Mouse (Mus musculus) MEL (cell line): ENCODE results near the gene Slc25a12. TPM values are rescaled to one million over a fixed set of nuclear protein-coding genes. Genes with fewer than 3 reads are reported as not detected.

ENCODE experiments used
- DNase-seq: peaks from one replicate; pipeline ENCODE4 v3.0.0; 2011; ENCODE audit warnings: low read depth, low spot score
- H3K27ac ChIP-seq: 2 replicates; pipeline ENCODE4 v1.5.1; 2012; ENCODE audit warnings: low read depth, mild to moderate bottlenecking, control low read depth, low read length, moderate library complexity; ENCODE audit not compliant: control insufficient read depth
- H3K27me3 ChIP-seq, 2 experiments: fragments of 150-350 bp in 1 of 2; sonication (generic) in 1 of 2; 2 replicates each; pipeline ENCODE4 v1.6.1; 2012; ENCODE audit warnings: low read length in 2 of 2, mild to moderate bottlenecking in 2 of 2, improper control_type of control experiment in 1 of 2, moderate library complexity in 1 of 2; ENCODE audit not compliant: insufficient read depth in 2 of 2, control insufficient read depth in 1 of 2
- H3K36me3 ChIP-seq, 2 experiments: 2 replicates each; pipeline ENCODE4 v1.6.1; 2012 to 2014; ENCODE audit warnings: low read length in 2 of 2, improper control_type of control experiment in 1 of 2, inconsistent platforms in 1 of 2, mild to moderate bottlenecking in 1 of 2; ENCODE audit not compliant: insufficient read depth in 2 of 2, control insufficient read depth in 1 of 2
- H3K4me1 ChIP-seq, 2 experiments: fragments of 150-350 bp in 1 of 2; sonication (generic) in 1 of 2; 2 replicates each; pipeline ENCODE4 v1.6.1; 2012; ENCODE audit warnings: low read length in 2 of 2, improper control_type of control experiment in 1 of 2, mild to moderate bottlenecking in 1 of 2; ENCODE audit not compliant: insufficient read depth in 2 of 2, control insufficient read depth in 1 of 2
- H3K4me3 ChIP-seq, 2 experiments: fragments of 150-350 bp in 1 of 2; sonication (generic) in 1 of 2; 2 replicates each; pipeline ENCODE4 v1.5.1; 2012; ENCODE audit warnings: low read depth in 2 of 2, low read length in 2 of 2, mild to moderate bottlenecking in 2 of 2, moderate library complexity in 2 of 2, control low read depth in 1 of 2, improper control_type of control experiment in 1 of 2; ENCODE audit not compliant: control insufficient read depth in 1 of 2, insufficient read depth in 1 of 2
- H3K79me2 ChIP-seq: 2 replicates; pipeline ENCODE4 v1.6.1; 2012; ENCODE audit warnings: mild to moderate bottlenecking, low read length, moderate library complexity; ENCODE audit not compliant: control insufficient read depth, poor library complexity, insufficient read depth
- H3K9ac ChIP-seq: 2 replicates; pipeline ENCODE4 v1.6.1; 2012; ENCODE audit warnings: low read depth, mild to moderate bottlenecking, control low read depth, low read length, moderate library complexity; ENCODE audit not compliant: control insufficient read depth, poor library complexity, severe bottlenecking
- H3K9me3 ChIP-seq: fragments of 150-350 bp; sonication (generic); replicated peaks from 2 replicates; pipeline ENCODE4 v1.6.1; 2012; ENCODE audit warnings: mild to moderate bottlenecking, low read length, improper control_type of control experiment, moderate library complexity; ENCODE audit not compliant: insufficient read depth
- BHLHE40 ChIP-seq: IDR thresholded peaks from 2 replicates; pipeline ENCODE4 v1.6.1; 2012; ENCODE audit warnings: low read depth, mild to moderate bottlenecking, inconsistent platforms, low read length, improper control_type of control experiment, borderline replicate concordance
- CHD1 ChIP-seq: IDR thresholded peaks from 2 replicates; pipeline ENCODE4 v1.6.1; 2012; ENCODE audit warnings: low read depth, mild to moderate bottlenecking, inconsistent platforms, low read length, improper control_type of control experiment
- CHD2 ChIP-seq: IDR thresholded peaks from 2 replicates; pipeline ENCODE4 v1.6.1; 2011; ENCODE audit warnings: low read length, improper control_type of control experiment
- E2F4 ChIP-seq: IDR thresholded peaks from 2 replicates; pipeline ENCODE4 v1.6.1; 2011; ENCODE audit warnings: low read depth, low read length, improper control_type of control experiment, borderline replicate concordance
- EP300 ChIP-seq, 2 experiments: IDR thresholded peaks; 2 replicates each; pipeline ENCODE4 v1.6.1; 2011; ENCODE audit warnings: improper control_type of control experiment in 2 of 2, low read length in 2 of 2, low read depth in 1 of 2, mild to moderate bottlenecking in 1 of 2
- ETS1 ChIP-seq: IDR thresholded peaks from 2 replicates; pipeline ENCODE4 v1.6.1; 2012; ENCODE audit warnings: low read depth, mild to moderate bottlenecking, inconsistent platforms, low read length, improper control_type of control experiment, moderate library complexity
- GABPA ChIP-seq: IDR thresholded peaks from 2 replicates; pipeline ENCODE4 v1.6.1; 2012; ENCODE audit warnings: low read depth, mild to moderate bottlenecking, inconsistent platforms, low read length, improper control_type of control experiment, moderate library complexity
- GATA1 ChIP-seq: IDR thresholded peaks from 2 replicates; pipeline ENCODE4 v1.6.1; 2011; ENCODE audit warnings: low read depth, low read length, improper control_type of control experiment
- HCFC1 ChIP-seq: IDR thresholded peaks from 2 replicates; pipeline ENCODE4 v1.6.1; 2012; ENCODE audit warnings: low read depth, mild to moderate bottlenecking, inconsistent platforms, low read length, improper control_type of control experiment, moderate library complexity
- KAT2A ChIP-seq: conservative IDR thresholded peaks from 2 replicates; pipeline ENCODE4 v1.6.1; 2012; ENCODE audit warnings: low read depth, low read length, improper control_type of control experiment, inconsistent platforms
- MYB ChIP-seq: IDR thresholded peaks from 2 replicates; pipeline ENCODE4 v1.6.1; 2011; ENCODE audit warnings: mild to moderate bottlenecking, low read depth, low read length, improper control_type of control experiment
- MYC ChIP-seq: IDR thresholded peaks from 2 replicates; pipeline ENCODE4 v1.6.1; 2011; ENCODE audit warnings: low read depth, mild to moderate bottlenecking, low read length, improper control_type of control experiment, moderate library complexity
- NELFE ChIP-seq: IDR thresholded peaks from 2 replicates; pipeline ENCODE4 v1.6.1; 2011; ENCODE audit warnings: low read depth, low read length, improper control_type of control experiment
- NRF1 ChIP-seq: IDR thresholded peaks from 2 replicates; pipeline ENCODE4 v1.6.1; 2014; ENCODE audit warnings: low read depth, mild to moderate bottlenecking, inconsistent platforms, low read length, improper control_type of control experiment, moderate library complexity; ENCODE audit not compliant: poor library complexity, insufficient read depth, severe bottlenecking
- POLR2A ChIP-seq, 2 experiments: IDR thresholded peaks; 2 replicates each; pipeline ENCODE4 v1.6.1; 2011 to 2012; ENCODE audit warnings: low read length in 2 of 2, mild to moderate bottlenecking in 2 of 2, control low read depth in 1 of 2, improper control_type of control experiment in 1 of 2, low read depth in 1 of 2, moderate library complexity in 1 of 2; ENCODE audit not compliant: control insufficient read depth in 1 of 2, insufficient read depth in 1 of 2, poor library complexity in 1 of 2
- POLR2AphosphoS2 ChIP-seq: IDR thresholded peaks from 2 replicates; pipeline ENCODE4 v1.6.1; 2011; ENCODE audit warnings: low read length, improper control_type of control experiment
- POLR2AphosphoS5 ChIP-seq: IDR thresholded peaks from 2 replicates; pipeline ENCODE4 v1.6.1; 2012; ENCODE audit warnings: low read depth, borderline replicate concordance, mild to moderate bottlenecking, inconsistent platforms, low read length, moderate library complexity, mixed read lengths
- RAD21 ChIP-seq: IDR thresholded peaks from 2 replicates; pipeline ENCODE4 v1.6.1; 2011; ENCODE audit warnings: mild to moderate bottlenecking, low read depth, low read length, improper control_type of control experiment
- RCOR1 ChIP-seq: IDR thresholded peaks from 2 replicates; pipeline ENCODE4 v1.6.1; 2012; ENCODE audit warnings: low read depth, mild to moderate bottlenecking, inconsistent platforms, low read length, improper control_type of control experiment
- SMC3 ChIP-seq: IDR thresholded peaks from 2 replicates; pipeline ENCODE4 v1.6.1; 2011; ENCODE audit warnings: low read depth, low read length, improper control_type of control experiment
- TAL1 ChIP-seq: IDR thresholded peaks from 2 replicates; pipeline ENCODE4 v1.6.1; 2012; ENCODE audit warnings: mild to moderate bottlenecking, inconsistent platforms, low read length, moderate library complexity, mixed read lengths
- TBP ChIP-seq: IDR thresholded peaks from 2 replicates; pipeline ENCODE4 v1.8.0; 2011; ENCODE audit warnings: low read depth, low read length, improper control_type of control experiment
- USF1 ChIP-seq: IDR thresholded peaks from 2 replicates; pipeline ENCODE4 v1.6.1; 2014; ENCODE audit warnings: low read depth, mild to moderate bottlenecking, inconsistent platforms, low read length, improper control_type of control experiment, moderate library complexity
- ZMIZ1 ChIP-seq: IDR thresholded peaks from 2 replicates; pipeline ENCODE4 v1.6.1; 2012; ENCODE audit warnings: low read depth, mild to moderate bottlenecking, inconsistent platforms, low read length, improper control_type of control experiment, moderate library complexity
- ZNF384 ChIP-seq: IDR thresholded peaks from 2 replicates; pipeline ENCODE4 v1.6.1; 2012; ENCODE audit warnings: low read depth, mild to moderate bottlenecking, inconsistent platforms, low read length, improper control_type of control experiment
- polyA plus RNA-seq, 2 experiments: library from polyadenylated mRNA; stranded (reverse) in 1 of 2; unstranded in 1 of 2; fragments of >175 nt in 1 of 2; fragments of >200 nt in 1 of 2; gene quantifications; 2 replicates each; pipeline versions ENCODE4 v1.2.1 to v1.2.4; 2012; ENCODE audit warnings: low replicate concordance in 2 of 2, low read depth in 1 of 2; ENCODE audit not compliant: insufficient read length in 2 of 2, insufficient read depth in 1 of 2, missing spikeins in 1 of 2
- total RNA-seq: library from RNA; depleted of rRNA; stranded (reverse); fragments of 300-350 nt; gene quantifications from 2 replicates; pipeline ENCODE4 v1.2.3, GENCODE M21; 2012

Slc25a12 gene
- total and polyA plus RNA-seq, 3 experiments, result 63.2 to 98.6 TPM; not detected in 1

DNA sequence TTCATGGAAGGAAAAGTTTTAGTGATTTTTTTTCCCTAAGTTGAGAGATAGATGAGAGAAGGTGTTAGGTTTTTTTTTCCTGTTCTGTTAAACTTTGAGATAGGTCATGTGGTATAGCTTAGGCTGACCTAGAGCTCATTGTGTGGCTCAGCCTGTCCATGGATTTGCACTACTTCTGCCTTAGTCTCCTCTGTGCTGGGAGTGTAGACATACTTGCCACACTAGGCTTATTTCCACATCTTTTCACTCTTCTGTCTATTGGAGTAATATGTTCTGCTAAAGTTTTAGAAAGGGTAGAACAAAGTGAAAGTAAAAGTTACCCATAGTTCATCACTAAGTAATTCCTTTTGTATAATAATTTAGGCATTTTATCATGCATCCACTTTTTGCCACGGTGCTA is 38.1 kb upstream of the Slc25a12 start:
- peaks cover 5% of the 10 kb centered on the region for H3K79me2 ChIP-seq
- H3K27me3 ChIP-seq, result no peaks in the 10 kb centered on the region
- H3K9ac ChIP-seq, result peak overlapping the region; percentile 3; the same call in 1 of the 2 replicates
- H3K4me3 ChIP-seq, result peak overlapping the region in 1 of 2 experiments; percentile 38; a peak in 1 of 4 replicates
- no peak for DNase-seq
- no peaks in the 10 kb centered on the region for H3K9me3 ChIP-seq
- peaks cover 2 to 5% of the 10 kb centered on the region in 2 experiments; a peak in 2 of 4 replicates for H3K4me1 ChIP-seq
- H3K36me3 ChIP-seq, result peaks cover 24 to 27% of the 10 kb centered on the region in 2 experiments
- TF ChIP-seq ZNF384, result 0 out of 2 replicates have a peak, but pooled peaks have one; percentile 13
- TF ChIP-seq POLR2AphosphoS5, result no peak
- peak; percentile 30; the same call in 1 of the 2 replicates for TF ChIP-seq USF1
- TF ChIP-seq NRF1, result no peak
- no peak for TF ChIP-seq TAL1
- H3K27ac ChIP-seq, result no peak overlapping the region

- H3K27me3 ChIP-seq, result no peaks in the 10 kb centered on the region
- peak overlapping the region; percentile 78 for H3K27ac ChIP-seq
- DNase-seq, result peak; percentile 74
Observed at GRCm38 (mm10) chr2:71389864-71390263, 22.3 kb upstream of the Slc25a12 start.

DNA sequence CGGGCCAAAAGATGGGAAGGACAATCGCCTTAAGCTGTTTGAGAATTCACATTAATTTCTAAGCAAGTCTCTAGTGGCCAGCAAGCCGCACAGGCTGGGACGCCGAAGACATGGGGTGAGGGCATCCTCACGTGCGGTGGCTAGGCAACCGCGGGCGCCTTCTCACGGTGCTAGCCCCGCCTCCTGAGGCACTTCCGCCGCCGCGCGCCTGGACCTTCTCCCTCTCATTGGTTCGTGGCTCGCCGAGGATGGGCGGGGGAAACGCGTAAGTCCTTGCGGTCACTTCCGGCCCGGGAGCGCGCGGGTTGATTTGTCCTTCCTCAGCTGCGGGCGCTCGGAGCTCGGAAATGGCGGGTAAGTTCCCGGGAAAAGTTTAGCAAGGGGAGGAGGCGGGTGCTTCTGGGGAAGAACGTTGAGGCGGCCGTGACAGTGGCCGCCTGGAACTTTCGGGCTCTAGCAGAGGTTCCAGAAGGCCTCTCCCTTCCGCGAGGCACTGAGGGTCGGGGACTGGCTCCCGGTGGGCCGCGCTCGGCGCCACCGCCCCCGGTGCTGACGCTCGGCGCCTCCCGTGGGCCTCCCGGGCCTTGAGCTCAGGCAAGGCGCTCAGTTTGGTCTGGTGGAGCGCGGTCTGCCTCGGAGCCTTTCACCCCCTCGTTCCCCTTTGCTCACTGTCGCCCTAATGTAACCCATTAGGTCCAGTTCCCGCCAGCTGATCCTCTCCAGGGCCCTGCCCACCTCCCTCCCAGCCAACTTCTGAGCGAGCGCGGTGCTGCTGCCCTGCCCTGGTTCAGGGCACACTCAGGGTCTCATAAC is 21.6 kb upstream of the Slc25a12 start, which contains the start of gene Hat1:
Hat1 (plus strand) TSS at position 8 of the 813 bp plus-strand sequence.
- H3K27ac ChIP-seq, result peak within 1 kb of the TSS; percentile 78
- no peaks in the 10 kb centered on the region for H3K9me3 ChIP-seq
- H3K79me2 ChIP-seq, result peaks cover 24% of the 10 kb centered on the region
- no peaks in the 10 kb centered on the region for H3K27me3 ChIP-seq
- peak within 1 kb of the TSS; percentile 94 for H3K9ac ChIP-seq
- peaks cover 3 to 5% of the 10 kb centered on the region in 2 experiments for H3K4me1 ChIP-seq
- DNase-seq, result peak; percentile 99
- H3K36me3 ChIP-seq, result peaks cover 14 to 24% of the 10 kb centered on the region in 2 experiments
- H3K4me3 ChIP-seq, result peak within 1 kb of the TSS; percentile 84 to 93
- TF ChIP-seq POLR2AphosphoS2 (no peak), POLR2AphosphoS5 (no peak), BHLHE40 (peak; percentile 99), NRF1 (peak; percentile 29; the same call in 1 of the 2 replicates), RAD21 (no peak), MYB (no peak), GATA1 (no peak), CHD2 (no peak), ZNF384 (no peak), SMC3 (no peak), RCOR1 (no peak), KAT2A (peak; percentile 44), GABPA (no peak), ZMIZ1 (0 out of 2 replicates have a peak, but pooled peaks have one; percentile 17), HCFC1 (peak; percentile 84), CHD1 (no peak), EP300 (IDR thresholded peaks at IDR 0.05; ENCODE audit: low read depth in 1 of 2, low read length in 2 of 2) (no peak), TAL1 (no peak), TBP (peak; percentile 45), POLR2A (IDR thresholded peaks at IDR 0.05; ENCODE audit: control insufficient read depth in 1 of 2, insufficient read depth in 1 of 2, low read depth in 1 of 2, low read length in 2 of 2, poor library complexity in 1 of 2) (peak in 1 of 2 experiments; percentile 79; a peak in 3 of 4 replicates)

More at GRCm38 (mm10) chr2:71389864-71390263, 22.3 kb upstream of the Slc25a12 start:
- H3K9me3 ChIP-seq, result no peaks in the 10 kb centered on the region
- H3K9ac ChIP-seq, result peak overlapping the region; percentile 94
- peak overlapping the region; percentile 84 to 93 for H3K4me3 ChIP-seq
- H3K4me1 ChIP-seq, result peaks cover 3 to 5% of the 10 kb centered on the region in 2 experiments
- 0 out of 2 replicates have a peak, but pooled peaks have one; percentile 46 for TF ChIP-seq MYC
- TF ChIP-seq ETS1, result peak; percentile 48; the same call in 1 of the 2 replicates
- TF ChIP-seq E2F4, result 0 out of 2 replicates have a peak, but pooled peaks have one; percentile 24
- TF ChIP-seq RAD21, result no peak
- no peak for TF ChIP-seq NELFE
- H3K36me3 ChIP-seq, result peaks cover 15 to 27% of the 10 kb centered on the region in 2 experiments
- H3K79me2 ChIP-seq, result peaks cover 27% of the 10 kb centered on the region
